Mouse (Mus musculus) intestine, postnatal 0 days (tissue): Measurements from ENCODE around the gene Adcy4. TPM values are rescaled to one million over a fixed set of nuclear protein-coding genes. Genes with fewer than 3 reads are reported as not detected.

ENCODE experiments used
- ATAC-seq: fragments of 200-750 bp; cut with Nextera tagmentation; 2 replicates; pipeline ENCODE4 v1.8.0; 2017; ENCODE audit warnings: mild to moderate bottlenecking, moderate TSS enrichment, moderate library complexity
- H3K27ac ChIP-seq: fragments of 300-500 bp; sonication (generic); 2 replicates; pipeline ENCODE4 v1.5.1; 2014; ENCODE audit warnings: mild to moderate bottlenecking, low read depth, low read length, moderate library complexity
- H3K27me3 ChIP-seq: fragments of 300-500 bp; sonication (generic); replicated peaks from 2 replicates; pipeline ENCODE4 v1.6.1; 2014; ENCODE audit warnings: low read length, mixed read lengths; ENCODE audit not compliant: control insufficient read depth, insufficient read depth
- H3K36me3 ChIP-seq: fragments of 300-500 bp; sonication (generic); 2 replicates; pipeline ENCODE4 v1.6.1; 2014; ENCODE audit warnings: mild to moderate bottlenecking, moderate library complexity; ENCODE audit not compliant: control insufficient read depth, insufficient read depth
- H3K4me1 ChIP-seq: fragments of 300-500 bp; sonication (generic); replicated peaks from 2 replicates; pipeline ENCODE4 v1.6.1; 2014; ENCODE audit warnings: antibody characterized with exemption, low read length, mixed read lengths; ENCODE audit not compliant: control insufficient read depth, insufficient read depth
- H3K4me2 ChIP-seq: fragments of 300-500 bp; sonication (generic); replicated peaks from 2 replicates; pipeline ENCODE4 v1.6.1; 2014; ENCODE audit warnings: low read depth, mild to moderate bottlenecking, moderate library complexity
- H3K4me3 ChIP-seq: fragments of 300-500 bp; sonication (generic); 2 replicates; pipeline ENCODE4 v1.5.1; 2014; ENCODE audit warnings: low read depth, low read length
- H3K9ac ChIP-seq: fragments of 300-500 bp; sonication (generic); 2 replicates; pipeline ENCODE4 v1.6.1; 2014; ENCODE audit warnings: mild to moderate bottlenecking, low read depth, low read length
- H3K9me3 ChIP-seq: fragments of 300-500 bp; sonication (generic); 2 replicates; pipeline ENCODE4 v1.6.1; 2016; ENCODE audit warnings: mixed run types; ENCODE audit not compliant: control insufficient read depth
- CTCF ChIP-seq: sonication (generic); IDR thresholded peaks from 2 replicates; pipeline ENCODE4 v1.5.1; 2016; ENCODE audit warnings: low read depth, mild to moderate bottlenecking, control low read depth, antibody characterized with exemption, moderate library complexity
- WGBS: fragments of 180-500 bp; shearing (Covaris S2); extraction: QIAGEN DNeasy Blood & Tissue Kit; methylation state at CpG from one replicate; pipeline ENCODE4 v1.1.7; 2014; 5-methylcytosine and 5-hydroxymethylcytosine counted together
- polyA plus RNA-seq: library from polyadenylated mRNA; unstranded; fragments of >200 nt; fragmentation: Nextera tagmentation; extraction: Ambion mirVana; gene quantifications from 2 replicates; pipeline ENCODE4 v1.2.1, GENCODE M21; 2015

The Adcy4 gene
- polyA plus RNA-seq, 1 experiment from 2014 or later: 4.3 TPM

GRCm38 (mm10) chr14:55782361-55782960 is 1.4 kb downstream of the Adcy4 start:
- ATAC-seq: no peak
- Histone ChIP-seq H3K36me3 (peaks cover 7% of the 10 kb centered on the region; the same call in 1 of the 2 replicates), H3K9ac (no peak overlapping the region), H3K4me3 (peak overlapping the region; percentile 37), H3K27ac (no peak overlapping the region), H3K9me3 (no peaks in the 10 kb centered on the region), H3K4me1 (no peaks in the 10 kb centered on the region), H3K4me2 (peak overlapping the region; percentile 62), H3K27me3 (peaks cover 11% of the 10 kb centered on the region; the same call in 1 of the 2 replicates)
- no peak for TF ChIP-seq CTCF
- 66% methylated on average over 9 of the region's 9 CpGs for WGBS

- Histone ChIP-seq H3K4me1 (0 out of 2 replicates have a peak, but pooled peaks cover 5% of the 10 kb centered on the region), H3K27ac (no peak overlapping the region), H3K36me3 (peaks cover 7% of the 10 kb centered on the region; the same call in 1 of the 2 replicates), H3K4me2 (peak overlapping the region; percentile 32), H3K27me3 (peaks cover 11% of the 10 kb centered on the region; the same call in 1 of the 2 replicates), H3K9me3 (no peaks in the 10 kb centered on the region), H3K9ac (no peak overlapping the region), H3K4me3 (no peak overlapping the region)
- TF ChIP-seq CTCF: peak; percentile 100
- 18% methylated on average over 14 of the region's 14 CpGs for WGBS
- ATAC-seq: peak; percentile 70
These were observed 2.6 kb downstream of the Adcy4 start for GRCm38 (mm10) chr14:55781310-55781709.

- Histone ChIP-seq H3K4me3 (no peak overlapping the region), H3K27me3 (peaks cover 11% of the 10 kb centered on the region; the same call in 1 of the 2 replicates), H3K4me1 (0 out of 2 replicates have a peak, but pooled peaks cover 5% of the 10 kb centered on the region), H3K36me3 (peaks cover 3% of the 10 kb centered on the region; the same call in 1 of the 2 replicates), H3K9me3 (no peaks in the 10 kb centered on the region), H3K4me2 (no peak overlapping the region), H3K9ac (no peak overlapping the region), H3K27ac (no peak overlapping the region)
- WGBS: 83% methylated on average over 11 of the region's 11 CpGs
- ATAC-seq: no peak
- TF ChIP-seq CTCF: no peak
These were observed 3.2 kb downstream of the Adcy4 start for GRCm38 (mm10) chr14:55780736-55781135.

GRCm38 (mm10) chr14:55779656-55780055 is 4.2 kb downstream of the Adcy4 start:
- H3K36me3 ChIP-seq: no peaks in the 10 kb centered on the region; the same call in 1 of the 2 replicates
- no peak overlapping the region for H3K27ac ChIP-seq
- H3K4me2 ChIP-seq: no peak overlapping the region
- no peak for TF ChIP-seq CTCF
- H3K4me1 ChIP-seq: 0 out of 2 replicates have a peak, but pooled peaks cover 5% of the 10 kb centered on the region
- H3K4me3 ChIP-seq: no peak overlapping the region
- no peak for ATAC-seq
- H3K9me3 ChIP-seq: no peaks in the 10 kb centered on the region
- peaks cover 11% of the 10 kb centered on the region; the same call in 1 of the 2 replicates for H3K27me3 ChIP-seq
- 68% methylated on average over 16 of the region's 16 CpGs for WGBS
- H3K9ac ChIP-seq: no peak overlapping the region

GRCm38 (mm10) chr14:55778686-55779085 is 5.2 kb downstream of the Adcy4 start:
- ATAC-seq: no peak
- no peaks in the 10 kb centered on the region; the same call in 1 of the 2 replicates for H3K36me3 ChIP-seq
- H3K4me2 ChIP-seq: no peak overlapping the region
- H3K4me1 ChIP-seq: 0 out of 2 replicates have a peak, but pooled peaks cover 5% of the 10 kb centered on the region
- no peaks in the 10 kb centered on the region for H3K9me3 ChIP-seq
- peaks cover 5% of the 10 kb centered on the region; the same call in 1 of the 2 replicates for H3K27me3 ChIP-seq
- H3K27ac ChIP-seq: no peak overlapping the region
- 90% methylated on average over 15 of the region's 15 CpGs for WGBS
- no peak overlapping the region for H3K9ac ChIP-seq
- H3K4me3 ChIP-seq: no peak overlapping the region
- no peak for TF ChIP-seq CTCF

GRCm38 (mm10) chr14:55777806-55778205 is 6.1 kb downstream of the Adcy4 start:
- Histone ChIP-seq H3K4me3 (no peak overlapping the region), H3K4me1 (0 out of 2 replicates have a peak, but pooled peaks cover 5% of the 10 kb centered on the region), H3K27ac (no peak overlapping the region), H3K9me3 (no peaks in the 10 kb centered on the region), H3K27me3 (no peaks in the 10 kb centered on the region), H3K36me3 (no peaks in the 10 kb centered on the region; the same call in 1 of the 2 replicates), H3K9ac (no peak overlapping the region), H3K4me2 (no peak overlapping the region)
- no peak for TF ChIP-seq CTCF
- no peak for ATAC-seq
- WGBS: 84% methylated on average over 11 of the region's 11 CpGs
